Mouse (Mus musculus) neural tube, embryonic 14.5 days (tissue): ENCODE measurements at regions not wholly inside any gene's neighbourhood (a gene's known extent, or its start where the extent isn't known, plus 50 kb on each side); places are given as distances from the start of the nearest gene placed in this dataset.

Experiments used
- ATAC-seq: fragments of 200-750 bp; cut with Nextera tagmentation; 2 replicates; pipeline ENCODE4 v1.8.0; 2017; ENCODE audit warnings: low read depth, mild to moderate bottlenecking, moderate TSS enrichment, moderate library complexity
- H3K27ac ChIP-seq: fragments of 300-500 bp; sonication (generic); 2 replicates; pipeline ENCODE4 v1.5.1; 2014; ENCODE audit warnings: low read depth, mild to moderate bottlenecking, control low read depth, low read length, moderate library complexity, mixed read lengths
- H3K27me3 ChIP-seq: fragments of 300-500 bp; sonication (generic); 2 replicates; pipeline ENCODE4 v1.6.1; 2014; ENCODE audit warnings: low read length; ENCODE audit not compliant: control insufficient read depth, insufficient read depth
- H3K36me3 ChIP-seq: fragments of 300-500 bp; sonication (generic); 2 replicates; pipeline ENCODE4 v1.6.1; 2014; ENCODE audit warnings: low read length, mixed read lengths; ENCODE audit not compliant: control insufficient read depth, insufficient read depth
- H3K4me1 ChIP-seq: fragments of 300-500 bp; sonication (generic); 2 replicates; pipeline ENCODE4 v1.6.1; 2014; ENCODE audit warnings: low read length; ENCODE audit not compliant: control insufficient read depth, insufficient read depth
- H3K4me2 ChIP-seq: fragments of 300-500 bp; sonication (generic); 2 replicates; pipeline ENCODE4 v1.6.1; 2014; ENCODE audit warnings: mild to moderate bottlenecking, low read depth, low read length, control low read depth
- H3K4me3 ChIP-seq: fragments of 300-500 bp; sonication (generic); 2 replicates; pipeline ENCODE4 v1.5.1; 2014; ENCODE audit warnings: low read depth, low read length, control low read depth, mixed read lengths
- H3K9ac ChIP-seq: fragments of 300-500 bp; sonication (generic); replicated peaks from 2 replicates; pipeline ENCODE4 v1.6.1; 2014; ENCODE audit warnings: low read depth, mild to moderate bottlenecking, control low read depth, low read length, mixed read lengths
- H3K9me3 ChIP-seq: fragments of 300-500 bp; sonication (generic); 2 replicates; pipeline ENCODE4 v1.6.1; 2016; ENCODE audit warnings: low read length; ENCODE audit not compliant: control insufficient read depth
- WGBS: fragments of 180-500 bp; shearing (Covaris S2); extraction: QIAGEN DNeasy Blood & Tissue Kit; methylation state at CpG from one replicate; pipeline ENCODE4 v1.1.7; 2014; 5-methylcytosine and 5-hydroxymethylcytosine counted together

DNA sequence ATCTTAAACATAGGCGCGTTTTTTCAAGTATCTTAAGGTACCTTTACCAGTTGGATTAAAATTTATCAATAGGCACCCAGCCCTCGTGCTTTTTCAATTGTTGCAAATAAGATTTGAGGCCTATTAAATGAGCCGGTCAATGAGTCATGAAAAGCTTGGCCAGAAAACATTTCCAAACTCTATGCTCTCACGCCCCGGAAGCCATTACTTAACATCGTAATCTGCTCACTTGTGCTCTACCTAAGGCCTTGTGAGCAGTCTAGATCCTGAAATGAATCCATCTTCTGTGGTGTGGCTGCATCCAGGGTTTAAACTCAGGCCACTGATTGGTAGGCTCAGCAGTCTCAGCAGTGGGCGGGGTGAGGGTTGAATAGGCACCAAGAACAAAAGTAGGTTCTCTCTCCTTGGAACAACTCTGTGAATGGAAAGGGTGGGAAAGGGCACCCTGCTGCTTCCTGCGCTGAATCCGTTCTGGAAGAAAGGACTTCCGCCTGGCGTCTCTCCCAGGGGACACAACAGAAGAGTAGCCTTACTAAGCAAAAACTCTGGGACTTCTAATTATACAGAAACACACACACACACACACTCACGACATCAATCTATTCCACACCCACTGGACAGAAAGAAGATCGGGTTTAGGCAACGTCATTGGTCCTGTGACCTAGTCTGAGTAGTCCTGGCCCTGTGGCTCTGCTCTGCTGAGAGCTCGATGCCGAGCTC is 53.4 kb upstream of the Fmnl2 start:
- H3K36me3 ChIP-seq: no peaks in the 10 kb centered on the region
- H3K4me1 ChIP-seq: no peaks in the 10 kb centered on the region
- no peak overlapping the region for H3K9ac ChIP-seq
- 62% methylated on average over 17 of the region's 17 CpGs for WGBS
- no peak for ATAC-seq
- H3K27me3 ChIP-seq: no peaks in the 10 kb centered on the region
- H3K27ac ChIP-seq: no peak overlapping the region
- H3K9me3 ChIP-seq: no peaks in the 10 kb centered on the region
- H3K4me3 ChIP-seq: no peak overlapping the region
- H3K4me2 ChIP-seq: no peak overlapping the region

DNA sequence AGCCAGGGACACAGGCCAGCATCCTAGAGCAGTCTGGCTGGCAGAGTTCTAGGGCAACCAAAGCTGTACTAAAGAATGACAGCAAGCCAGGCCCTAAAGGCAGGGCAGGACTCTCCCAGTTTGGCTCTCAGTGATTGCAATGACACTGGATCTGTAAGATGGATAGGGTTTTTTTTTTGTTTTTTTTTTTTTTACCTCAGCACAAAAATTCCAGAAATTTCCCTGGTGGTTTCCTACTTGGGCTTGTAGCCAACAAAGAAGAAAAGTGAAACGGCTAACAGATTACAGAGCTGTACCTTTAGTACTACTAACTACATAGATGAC is 52.9 kb upstream of the Fmnl2 start:
- no peak overlapping the region for H3K4me2 ChIP-seq
- WGBS: 63% methylated on average over 1 of the region's 1 CpGs
- 0 out of 2 replicates have a peak, but pooled peaks have one; percentile 46 for ATAC-seq
- no peaks in the 10 kb centered on the region for H3K27me3 ChIP-seq
- H3K36me3 ChIP-seq: no peaks in the 10 kb centered on the region
- no peak overlapping the region for H3K27ac ChIP-seq
- H3K9ac ChIP-seq: no peak overlapping the region
- H3K9me3 ChIP-seq: no peaks in the 10 kb centered on the region
- H3K4me3 ChIP-seq: no peak overlapping the region
- H3K4me1 ChIP-seq: no peaks in the 10 kb centered on the region

DNA sequence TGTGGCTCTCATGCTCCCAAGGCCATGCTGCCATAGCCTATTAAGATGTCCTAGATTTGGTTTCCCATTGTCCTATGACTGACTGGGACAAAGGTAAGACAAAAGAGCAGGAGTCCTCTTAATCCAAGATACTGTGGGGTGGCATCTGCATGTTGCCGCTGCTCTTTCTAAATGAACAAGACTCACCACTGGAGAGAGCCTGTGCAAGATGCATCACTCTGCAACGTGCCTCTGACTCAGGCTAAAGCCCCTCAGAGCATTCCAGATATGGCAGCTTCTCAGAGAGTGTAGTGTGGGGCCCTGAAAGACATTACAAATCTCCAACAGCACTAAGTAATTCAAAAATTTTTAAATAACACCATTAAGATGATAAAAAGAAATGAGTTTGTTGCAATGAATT is 49.8 kb upstream of the Fmnl2 start:
- H3K4me1 ChIP-seq: no peaks in the 10 kb centered on the region
- no peaks in the 10 kb centered on the region for H3K9me3 ChIP-seq
- WGBS: 71% methylated on average over 2 of the region's 2 CpGs
- no peaks in the 10 kb centered on the region for H3K36me3 ChIP-seq
- H3K27me3 ChIP-seq: no peaks in the 10 kb centered on the region
- H3K27ac ChIP-seq: no peak overlapping the region
- no peak overlapping the region for H3K9ac ChIP-seq
- H3K4me3 ChIP-seq: no peak overlapping the region
- H3K4me2 ChIP-seq: no peak overlapping the region
- ATAC-seq: no peak
